In the genomic region with DNA sequence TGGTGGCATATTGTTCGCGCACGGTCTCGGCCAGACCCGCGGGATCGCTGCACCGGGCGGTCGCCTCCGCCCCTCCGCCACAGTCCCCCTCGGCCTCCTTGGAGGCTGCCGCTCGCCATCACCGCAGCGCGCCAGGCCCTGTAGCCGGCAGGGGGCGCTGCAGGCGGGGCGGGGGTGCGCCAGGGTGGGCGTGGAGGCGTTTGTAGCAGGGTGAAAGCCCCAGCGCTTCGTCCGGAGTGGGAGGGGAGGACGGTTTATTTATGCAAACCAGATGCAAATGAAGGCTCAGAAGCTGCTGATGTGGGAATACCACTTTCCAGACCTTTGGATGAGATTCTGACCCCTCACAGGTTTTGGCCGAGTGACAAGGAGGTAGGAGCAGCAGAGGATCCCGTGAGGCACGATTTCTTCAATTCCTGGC, we compare ENCODE assay signal across 7 mouse cellular contexts. TPM values are rescaled to one million over a fixed set of nuclear protein-coding genes. Genes with fewer than 3 reads are reported as not detected.
DNase-seq lines count a peak whose midpoint lies in the region; ATAC-seq lines count a peak whose summit lies in the region.

No protein-coding gene starts in this region.

- peak; percentile 58 to 72 for DNase-seq in adrenal gland, adult 18-20 months (ENCODE audit: low spot score in 2 of 2)
- peak; percentile 77 to 81 for DNase-seq in cerebellum, postnatal 36 days
- DNase-seq in gastrocnemius, postnatal 4 days (ENCODE audit: low spot score in 2 of 2): peak; percentile 53 to 67
- peak; percentile 86 for DNase-seq in intestine, embryonic 14.5 days (ENCODE audit: low spot score)
- peak; percentile 92 for DNase-seq in limb, embryonic 10.5 days (ENCODE audit: low spot score)
- DNase-seq in right cerebral cortex, postnatal 25 days: peak; percentile 73

- H3K9ac ChIP-seq in intestine, embryonic 14.5 days (ENCODE audit: low read length): peak overlapping the region; percentile 29

- peaks cover 8% of the 10 kb centered on the region for H3K4me1 ChIP-seq in intestine, embryonic 14.5 days (replicated peaks; ENCODE audit: control insufficient read depth, insufficient read depth, low read length)
- H3K4me1 ChIP-seq in limb, embryonic 10.5 days: peaks cover 43% of the 10 kb centered on the region

- H3K36me3 ChIP-seq in intestine, embryonic 14.5 days (ENCODE audit: control insufficient read depth, insufficient read depth, low read length): no peaks in the 10 kb centered on the region
- H3K36me3 ChIP-seq in limb, embryonic 10.5 days: no peaks in the 10 kb centered on the region

- H3K9me3 ChIP-seq in intestine, embryonic 14.5 days (ENCODE audit: control insufficient read depth, low read length): no peaks in the 10 kb centered on the region
- no peaks in the 10 kb centered on the region for H3K9me3 ChIP-seq in limb, embryonic 10.5 days (replicated peaks)

- peak; percentile 61 for ATAC-seq in intestine, embryonic 14.5 days (replicated peaks; ENCODE audit: low FRiP score, low TSS enrichment, low read depth)
- peak; percentile 32; the same call in 1 of the 2 replicates for ATAC-seq in megakaryocyte-erythroid progenitor cell, adult 5-6 weeks (replicated peaks; ENCODE audit: low FRiP score, low TSS enrichment, poor library complexity, severe bottlenecking)

- H3K4me2 ChIP-seq in intestine, embryonic 14.5 days (ENCODE audit: low read length): peak overlapping the region; percentile 86

- no peak overlapping the region for H3K27ac ChIP-seq in intestine, embryonic 14.5 days (ENCODE audit: low read depth)
- H3K27ac ChIP-seq in limb, embryonic 10.5 days: peak overlapping the region; percentile 48

- H3K27me3 ChIP-seq in intestine, embryonic 14.5 days (replicated peaks; ENCODE audit: control insufficient read depth, insufficient read depth, low read length): peaks cover 76% of the 10 kb centered on the region
- H3K27me3 ChIP-seq in limb, embryonic 10.5 days (ENCODE audit: low read depth, poor library complexity, severe bottlenecking): peaks cover 85% of the 10 kb centered on the region

- under 1% methylated on average over 32 of the region's 32 CpGs for WGBS in intestine, embryonic 14.5 days
- WGBS in limb, embryonic 10.5 days: under 1% methylated on average over 32 of the region's 32 CpGs

- peak overlapping the region; percentile 46 for H3K4me3 ChIP-seq in intestine, embryonic 14.5 days (ENCODE audit: low read depth, low read length)
- H3K4me3 ChIP-seq in limb, embryonic 10.5 days: peak overlapping the region; percentile 61

RNA-seq across cellular contexts. Expression of a gene that starts 20.8 kb away (rescaled TPM):
- 10 to 100 TPM; 18.3 to 19.4 TPM for total RNA-seq in adrenal gland, adult 18-20 months (2021)
- total RNA-seq in gastrocnemius, postnatal 4 days (2021): 10 to 100 TPM; 19.0 to 29.5 TPM
- polyA plus RNA-seq in intestine, embryonic 14.5 days (2014; fragmentation: Nextera tagmentation; extraction: Ambion mirVana): 81.3 and 87.4 TPM in 2 replicates
- 61.8 and 74.3 TPM in 2 replicates for polyA plus RNA-seq in limb, embryonic 10.5 days (2016; fragmentation: Nextera tagmentation; extraction: Ambion mirVana)
- total RNA-seq in megakaryocyte-erythroid progenitor cell, adult 5-6 weeks (2014; fragmentation: Nextera tagmentation): 135 and 168 TPM in 2 replicates
- 71.6 and 94.3 TPM in 2 replicates for total RNA-seq in megakaryocyte-erythroid progenitor cell, adult 5-6 weeks (2017)

RNA-seq across cellular contexts. Expression of a gene that starts 29.0 kb away (rescaled TPM):
- total RNA-seq in adrenal gland, adult 18-20 months (2021): 100 to 1,000 TPM in 1 of 2 experiments, 10 to 100 TPM in 1; 95.4 to 106 TPM
- total RNA-seq in gastrocnemius, postnatal 4 days (2021): 10 to 100 TPM; 60.8 to 67.8 TPM
- 30.6 and 35.8 TPM in 2 replicates for polyA plus RNA-seq in intestine, embryonic 14.5 days (2014; fragmentation: Nextera tagmentation; extraction: Ambion mirVana)
- polyA plus RNA-seq in limb, embryonic 10.5 days (2016; fragmentation: Nextera tagmentation; extraction: Ambion mirVana): 26.3 and 33.5 TPM in 2 replicates
- 11.3 and 14.1 TPM in 2 replicates for total RNA-seq in megakaryocyte-erythroid progenitor cell, adult 5-6 weeks (2014; fragmentation: Nextera tagmentation)
- total RNA-seq in megakaryocyte-erythroid progenitor cell, adult 5-6 weeks (2017): 12.6 and 20.3 TPM in 2 replicates
